Mouse (Mus musculus): Measurements from ENCODE around the gene Apoc4.

DNA sequence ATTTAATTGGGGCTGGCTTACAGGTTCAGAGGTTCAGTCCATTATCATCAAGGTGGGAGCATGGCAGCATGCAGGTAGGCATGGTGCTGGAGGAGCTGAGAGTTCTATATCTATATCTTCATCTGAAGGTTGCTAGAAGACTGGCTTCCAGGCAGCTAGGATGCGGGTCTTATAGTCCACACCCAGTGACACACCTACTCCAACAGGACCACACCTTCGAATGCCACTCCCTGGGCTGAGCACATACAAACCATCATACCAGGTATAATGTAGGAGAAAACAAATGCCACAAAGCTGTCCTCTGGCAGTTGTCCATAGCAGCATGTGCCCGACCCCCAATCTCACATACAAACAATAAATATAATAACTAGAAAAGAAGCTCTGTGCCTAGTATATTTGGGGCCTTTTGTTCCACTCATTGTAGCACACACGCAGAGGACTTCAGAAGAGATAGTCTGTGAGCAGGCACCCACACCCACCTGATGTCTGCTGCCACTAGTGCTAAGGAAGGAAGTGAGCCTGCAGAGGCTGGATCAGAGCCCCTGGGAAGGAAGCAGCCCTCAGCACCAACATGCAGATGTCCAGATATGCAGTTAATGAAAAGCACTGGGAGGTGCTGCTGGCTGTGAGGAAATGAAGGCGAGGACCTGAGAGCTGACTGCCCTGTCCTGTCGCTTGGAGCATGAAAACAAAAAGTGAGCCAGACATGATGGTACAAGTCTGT, 30.1 kb downstream of the Apoc4 start:
- TF ChIP-seq CTCF (IDR thresholded peaks at IDR 0.05; ENCODE audit: low read depth), result no peak
- no peak for TF ChIP-seq EP300 (optimal IDR thresholded peaks at IDR 0.05)

Measured in stomach, postnatal 0 days (tissue).